Mouse (Mus musculus): ENCODE measurements around the gene Gas8. TPM values are rescaled to one million over a fixed set of nuclear protein-coding genes. Genes with fewer than 3 reads are reported as not detected.

Gene Gas8
- polyA plus RNA-seq (2017; shearing (Covaris generic)): 1.9 TPM

GRCm38 (mm10) chr8:123518667-123519066 lies at the start of gene Gas8:
TSS of gene Gas8 (plus strand) at chr8:123518834.

GRCm38 (mm10) chr8:123477737-123478258 lies 40.8 kb upstream of the Gas8 start, which contains the start of gene Afg3l1:
TSS of gene Afg3l1 (plus strand) at chr8:123477903.

GRCm38 (mm10) chr8:123514781-123515539 lies 3.7 kb upstream of the Gas8 start, which contains the start of gene Dbndd1:
TSS of gene Dbndd1 (minus strand) at chr8:123515463.

Other genes with a start within 250 kb of the Gas8 start
- gene Fanca, start 200.3 kb upstream of the Gas8 start, polyA plus RNA-seq (2017; shearing (Covaris generic)): 8.5 TPM
- not detected for gene Spire2, start 186.1 kb upstream of the Gas8 start, polyA plus RNA-seq (2017; shearing (Covaris generic))
- gene Tcf25, start 145.1 kb upstream of the Gas8 start, polyA plus RNA-seq (2017; shearing (Covaris generic)): 353 TPM
- not detected for gene Mc1r, start 111.7 kb upstream of the Gas8 start, polyA plus RNA-seq (2017; shearing (Covaris generic))
- 0.61 TPM for gene Tubb3, start 107.4 kb upstream of the Gas8 start, polyA plus RNA-seq (2017; shearing (Covaris generic))
- gene Def8, start 95.3 kb upstream of the Gas8 start, polyA plus RNA-seq (2017; shearing (Covaris generic)): 13.2 TPM
- gene Afg3l1, start 40.9 kb upstream of the Gas8 start, polyA plus RNA-seq (2017; shearing (Covaris generic)): 70.2 TPM
- not detected for gene Dbndd1, start 3.4 kb upstream of the Gas8 start, polyA plus RNA-seq (2017; shearing (Covaris generic))
- gene Rhou, start 135.1 kb downstream of the Gas8 start, polyA plus RNA-seq (2017; shearing (Covaris generic)): not detected

All from naive thymus-derived CD4-positive, alpha-beta T cell, adult 5 months (primary cell).